Mouse (Mus musculus) CH12.LX (cell line): ENCODE results near the gene Map3k20.

Source experiments
- CHD2 ChIP-seq: IDR thresholded peaks from 2 replicates; pipeline ENCODE4 v1.6.1; 2011; ENCODE audit warnings: low read length, improper control_type of control experiment
- POLR2A ChIP-seq: IDR thresholded peaks from 2 replicates; pipeline ENCODE4 v1.6.1; 2011; ENCODE audit warnings: low read depth, mild to moderate bottlenecking, improper control_type of control experiment, low read length
- SMC3 ChIP-seq: IDR thresholded peaks from 2 replicates; pipeline ENCODE4 v1.6.1; 2011; ENCODE audit warnings: low read depth, low read length, improper control_type of control experiment
- UBTF ChIP-seq: IDR thresholded peaks from 2 replicates; pipeline ENCODE4 v1.6.1; 2012; ENCODE audit warnings: low read depth, mild to moderate bottlenecking, inconsistent platforms, low read length, improper control_type of control experiment, moderate library complexity

GRCm38 (mm10) chr2:72260704-72261103, 24.7 kb upstream of the Map3k20 start:
- TF ChIP-seq CHD2, result no peak
- no peak for TF ChIP-seq UBTF
- TF ChIP-seq POLR2A, result no peak
- no peak for TF ChIP-seq SMC3
